Mouse (Mus musculus) monocyte, adult 5-6 weeks (primary cell): ENCODE results near the gene Mamstr. TPM values are rescaled to one million over a fixed set of nuclear protein-coding genes. Genes with fewer than 3 reads are reported as not detected.

ENCODE experiments used
- ATAC-seq: fragments of 153-309, 156-312 bp; replicated peaks from 2 replicates; pipeline ENCODE4 v1.8.0; 2017; ENCODE audit warnings: mild to moderate bottlenecking; ENCODE audit not compliant: low TSS enrichment, insufficient number of reproducible peaks, severe bottlenecking, poor library complexity, low FRiP score
- total RNA-seq: library from RNA; stranded (forward); fragments of 200-1000, 200-491, 200-594 nt; gene quantifications from 3 replicates; pipeline ENCODE4 v1.2.3, GENCODE M21; 2017

Mamstr gene
- total RNA-seq = 0.19 TPM in 1 of 3 replicates, not detected in the others

DNA sequence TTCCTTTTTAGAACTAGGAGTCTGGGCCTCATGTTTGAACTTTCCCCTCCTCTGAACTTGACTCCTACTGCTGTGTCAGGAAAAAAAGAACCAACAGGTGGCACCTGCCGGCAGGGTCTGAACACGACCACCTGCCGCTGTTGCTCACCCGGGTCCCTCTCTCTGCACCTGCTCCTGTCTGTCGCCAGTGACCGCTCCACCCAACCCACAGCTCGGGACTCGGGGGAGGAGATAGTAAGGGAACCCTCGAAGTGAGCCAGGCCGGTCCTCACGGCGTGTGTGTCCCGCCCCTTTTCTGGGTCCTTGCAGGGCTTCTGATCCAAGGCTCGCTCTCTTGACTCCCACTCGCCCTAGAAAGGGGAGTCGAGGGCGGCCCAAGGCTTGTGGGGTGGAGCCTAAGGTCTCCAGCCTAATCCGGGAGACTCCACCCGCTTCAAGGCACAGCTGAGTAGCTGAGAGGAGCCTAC, at the start of gene Mamstr:
TSS of gene Mamstr (plus strand) at position 417 of the 467 bp plus-strand sequence.
- ATAC-seq = no peak

DNA sequence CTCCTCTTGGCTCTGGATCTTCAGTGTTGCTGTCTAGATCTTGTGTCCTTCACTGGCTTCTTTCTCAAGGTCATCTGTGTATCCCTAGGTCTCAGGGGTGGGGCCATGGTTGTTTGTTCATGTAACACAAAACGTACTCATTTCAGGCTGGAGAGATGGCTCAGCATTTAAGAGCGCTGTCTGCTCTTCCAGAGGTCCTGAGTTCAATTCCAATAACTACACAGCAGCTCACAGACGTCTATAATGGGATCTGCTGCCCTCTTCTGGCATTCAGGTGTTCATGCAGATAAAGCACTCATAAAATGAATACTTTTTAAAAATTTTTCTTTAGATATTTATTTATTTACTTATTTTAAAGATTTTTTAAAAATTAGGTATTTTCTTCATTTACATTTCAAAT, 48.9 kb upstream of the Mamstr start:
- no peak for ATAC-seq

- ATAC-seq = peak; percentile 30
Observed at GRCm38 (mm10) chr7:45591880-45592279, 47.9 kb upstream of the Mamstr start.

DNA sequence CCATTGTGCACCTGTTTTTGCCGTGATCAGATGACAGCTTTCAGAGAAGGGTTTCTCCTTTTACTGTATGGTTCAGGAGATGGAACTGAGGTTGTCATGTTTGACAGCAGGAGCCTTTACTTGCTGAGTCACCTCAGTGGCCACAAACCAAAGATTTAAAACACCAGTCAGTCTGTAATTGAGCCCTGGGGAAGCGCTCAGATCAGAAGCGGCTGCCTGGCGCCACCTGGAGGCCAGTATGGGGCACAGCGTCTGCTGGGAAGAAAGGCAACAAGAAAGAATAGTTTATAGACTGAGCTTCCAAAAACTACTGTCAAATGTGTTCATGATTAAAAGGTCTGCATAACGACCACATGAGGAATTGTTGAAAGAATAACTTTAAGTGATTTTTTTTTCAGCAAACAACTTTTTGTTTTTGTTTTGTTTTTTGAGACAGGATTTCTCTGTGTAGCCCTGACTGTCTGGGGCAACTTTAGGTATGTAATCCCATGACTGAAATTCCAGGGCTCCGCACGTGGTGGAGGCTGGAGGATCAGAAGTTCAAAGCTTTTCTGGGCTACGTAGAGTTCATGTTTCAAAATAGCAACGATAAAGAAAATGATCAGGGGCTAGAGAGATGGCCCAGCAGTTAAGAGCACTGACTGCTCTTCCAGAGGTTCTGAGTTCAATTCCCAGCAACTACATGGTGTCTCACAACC, 46.5 kb upstream of the Mamstr start:
- peak; percentile 65 for ATAC-seq

GRCm38 (mm10) chr7:45595176-45595575, 44.6 kb upstream of the Mamstr start:
- ATAC-seq = no peak

GRCm38 (mm10) chr7:45596107-45596506, 43.7 kb upstream of the Mamstr start:
- ATAC-seq = no peak

DNA sequence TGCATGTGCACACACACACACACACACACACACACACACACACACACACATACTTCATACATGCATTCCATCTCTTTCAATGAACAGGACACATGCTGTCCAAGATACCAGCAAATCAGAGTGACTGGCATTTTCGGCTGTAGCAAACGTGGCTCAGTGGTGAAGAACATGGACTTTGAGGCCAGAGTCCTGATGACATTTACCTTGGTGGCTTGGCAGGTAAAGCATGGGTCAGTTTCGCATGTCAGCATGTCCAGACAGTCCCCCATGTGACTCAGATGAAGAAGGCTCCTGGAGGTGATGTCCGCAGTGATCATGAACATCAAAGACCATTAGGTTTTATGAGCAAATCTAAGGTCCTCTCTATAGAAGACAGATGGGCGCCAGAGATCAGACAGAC, 42.8 kb upstream of the Mamstr start:
- ATAC-seq = no peak

- no peak for ATAC-seq
Observed at GRCm38 (mm10) chr7:45597527-45597926, 42.2 kb upstream of the Mamstr start.

GRCm38 (mm10) chr7:45598960-45599879, 40.6 kb upstream of the Mamstr start:
- no peak for ATAC-seq

- ATAC-seq = no peak
Observed at GRCm38 (mm10) chr7:45605704-45606289, 34.0 kb upstream of the Mamstr start.

- ATAC-seq = no peak
Observed at GRCm38 (mm10) chr7:45609511-45609910, 30.3 kb upstream of the Mamstr start.

- ATAC-seq = no peak
Observed at GRCm38 (mm10) chr7:45616277-45616676, 23.5 kb upstream of the Mamstr start.

- no peak for ATAC-seq
Observed at GRCm38 (mm10) chr7:45617042-45617695, 22.6 kb upstream of the Mamstr start, which contains the start of gene Fut1. Gene Fut1, plus strand, starts transcription at chr7:45617289.

GRCm38 (mm10) chr7:45618316-45618715, 21.5 kb upstream of the Mamstr start:
- no peak for ATAC-seq

DNA sequence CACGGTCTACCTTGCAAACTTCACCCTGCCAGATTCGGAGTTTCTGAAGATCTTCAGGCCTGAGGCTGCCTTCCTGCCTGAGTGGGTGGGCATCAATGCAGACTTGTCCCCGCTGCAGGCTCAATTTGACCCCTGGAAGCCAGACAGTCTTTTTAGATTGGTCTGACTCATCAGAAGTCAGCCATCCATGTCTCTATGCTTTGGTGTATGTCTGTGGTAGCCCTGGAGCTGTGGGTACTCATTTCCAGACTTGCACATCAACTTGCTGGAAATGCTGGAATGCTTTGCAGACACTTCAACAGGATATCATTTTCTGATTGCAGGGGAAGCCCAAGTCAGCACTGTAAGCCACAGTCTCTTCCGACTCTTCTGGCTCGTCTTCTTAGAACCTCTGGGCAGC, 20.2 kb upstream of the Mamstr start:
- ATAC-seq = no peak

- ATAC-seq = no peak
Observed at GRCm38 (mm10) chr7:45621443-45621842, 18.3 kb upstream of the Mamstr start, which contains the start of gene Izumo1. Gene Izumo1, plus strand, starts transcription at chr7:45621811.

DNA sequence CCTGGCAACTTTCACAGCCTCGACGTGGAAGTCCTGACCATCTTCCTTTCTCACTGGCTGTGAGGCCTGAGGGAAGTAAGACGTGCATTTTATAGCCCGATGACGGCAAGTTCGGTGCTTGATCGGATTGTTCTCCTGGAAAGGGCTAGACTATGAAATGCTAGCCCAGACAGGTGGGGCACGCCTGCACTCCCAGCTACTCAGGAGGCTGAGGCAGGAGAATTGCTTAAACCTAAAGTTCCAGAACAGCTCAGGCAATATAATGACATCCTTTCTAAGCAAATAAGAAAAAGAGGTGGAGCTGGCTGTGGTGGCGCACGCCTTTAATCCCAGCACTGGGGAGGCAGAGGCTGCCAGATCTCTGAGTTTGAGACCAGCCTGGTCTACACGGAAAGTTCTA, 16.3 kb upstream of the Mamstr start:
- ATAC-seq = no peak

GRCm38 (mm10) chr7:45624718-45625117, 15.1 kb upstream of the Mamstr start:
- ATAC-seq = no peak

DNA sequence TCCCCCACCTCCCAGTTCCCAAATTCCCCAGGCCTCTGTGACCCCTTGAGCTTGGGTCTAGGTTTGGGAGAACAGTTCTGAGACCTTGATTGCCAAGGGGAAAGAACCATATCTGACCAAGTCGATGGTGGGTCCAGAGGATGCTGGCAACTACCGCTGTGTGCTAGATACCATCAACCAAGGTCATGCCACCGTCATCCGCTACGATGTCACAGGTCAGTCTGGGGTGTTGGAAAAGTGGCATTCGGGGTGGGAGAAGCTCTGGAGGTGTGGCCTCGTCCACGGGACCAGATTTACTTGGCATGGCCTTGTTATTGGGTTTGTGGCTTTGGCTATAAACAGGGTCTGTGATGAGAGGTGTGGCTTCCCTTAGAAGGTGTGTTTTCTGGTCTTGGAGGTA, 14.3 kb upstream of the Mamstr start:
- no peak for ATAC-seq
